Mouse (Mus musculus): ENCODE measurements around the gene Cask. TPM values are rescaled to one million over a fixed set of nuclear protein-coding genes. Genes with fewer than 3 reads are reported as not detected.
"Not testable (repeated sequence)": the region's sequence is repeated elsewhere in the genome, so short reads cannot be mapped to it uniquely, and the experiment has no call there.

The Cask gene
- polyA plus RNA-seq, 1 experiment from 2014 or later: 13.6 TPM

- DNase-seq (ENCODE audit: low spot score): no peak
- WGBS: 60% methylated on average over 2 of the region's 2 CpGs
- H3K4me1 ChIP-seq: no peaks in the 10 kb centered on the region
- no peaks in the 10 kb centered on the region for H3K27me3 ChIP-seq (replicated peaks; ENCODE audit: low read depth, poor library complexity, severe bottlenecking)
- no peak overlapping the region for H3K27ac ChIP-seq (replicated peaks)
- no peaks in the 10 kb centered on the region for H3K36me3 ChIP-seq (replicated peaks)
- H3K4me3 ChIP-seq: no peak overlapping the region
- H3K9me3 ChIP-seq: no peaks in the 10 kb centered on the region
Observed at GRCm38 (mm10) chrX:13798754-13799153, 52.4 kb downstream of the Cask start.

GRCm38 (mm10) chrX:13765672-13766071 is 85.5 kb downstream of the Cask start:
- no peaks in the 10 kb centered on the region for H3K9me3 ChIP-seq

GRCm38 (mm10) chrX:13765024-13765423 is 86.1 kb downstream of the Cask start:
- Histone ChIP-seq H3K9me3 (no peaks in the 10 kb centered on the region), H3K36me3 (replicated peaks) (no peaks in the 10 kb centered on the region), H3K4me1 (no peaks in the 10 kb centered on the region), H3K4me3 (no peak overlapping the region), H3K27me3 (replicated peaks; ENCODE audit: low read depth, poor library complexity, severe bottlenecking) (no peaks in the 10 kb centered on the region), H3K27ac (replicated peaks) (no peak overlapping the region)
- 85% methylated on average over 1 of the region's 1 CpGs for WGBS
- DNase-seq (ENCODE audit: low spot score): no peak

More at GRCm38 (mm10) chrX:13765672-13766071, 85.5 kb downstream of the Cask start:
- Histone ChIP-seq H3K4me3 (no peak overlapping the region), H3K27ac (replicated peaks) (no peak overlapping the region), H3K36me3 (replicated peaks) (no peaks in the 10 kb centered on the region), H3K27me3 (replicated peaks; ENCODE audit: low read depth, poor library complexity, severe bottlenecking) (no peaks in the 10 kb centered on the region), H3K4me1 (no peaks in the 10 kb centered on the region)
- no peak for DNase-seq (ENCODE audit: low spot score)
- 97% methylated on average over 1 of the region's 1 CpGs for WGBS

GRCm38 (mm10) chrX:13757279-13758005 is 93.7 kb downstream of the Cask start:
- Histone ChIP-seq H3K27ac (replicated peaks) (no peak overlapping the region), H3K36me3 (replicated peaks) (no peaks in the 10 kb centered on the region), H3K9me3 (no peaks in the 10 kb centered on the region), H3K4me1 (no peaks in the 10 kb centered on the region), H3K4me3 (no peak overlapping the region), H3K27me3 (replicated peaks; ENCODE audit: low read depth, poor library complexity, severe bottlenecking) (no peaks in the 10 kb centered on the region)
- DNase-seq (ENCODE audit: low spot score): no peak
- WGBS: 27% methylated on average over 3 of the region's 3 CpGs

GRCm38 (mm10) chrX:13741110-13741509 is 110.1 kb downstream of the Cask start:
- Histone ChIP-seq H3K9me3 (0 out of 2 replicates have a peak, but pooled peaks cover 3% of the 10 kb centered on the region), H3K4me1 (no peaks in the 10 kb centered on the region), H3K36me3 (replicated peaks) (no peaks in the 10 kb centered on the region), H3K4me3 (no peak overlapping the region), H3K27me3 (replicated peaks; ENCODE audit: low read depth, poor library complexity, severe bottlenecking) (no peaks in the 10 kb centered on the region), H3K27ac (replicated peaks) (no peak overlapping the region)
- DNase-seq (ENCODE audit: low spot score): no peak
- WGBS: 66% methylated on average over 2 of the region's 2 CpGs

GRCm38 (mm10) chrX:13730785-13731184 is 120.4 kb downstream of the Cask start:
- not testable (repeated sequence) for H3K4me1 ChIP-seq; H3K27me3 ChIP-seq (replicated peaks; ENCODE audit: low read depth, poor library complexity, severe bottlenecking); H3K36me3 ChIP-seq (replicated peaks); H3K27ac ChIP-seq (replicated peaks); H3K9me3 ChIP-seq; DNase-seq (ENCODE audit: low spot score); H3K4me3 ChIP-seq

GRCm38 (mm10) chrX:13729835-13730480 is 121.2 kb downstream of the Cask start:
- Histone ChIP-seq H3K4me3 (no peak overlapping the region), H3K27ac (replicated peaks) (no peak overlapping the region), H3K9me3 (no peaks in the 10 kb centered on the region), H3K27me3 (replicated peaks; ENCODE audit: low read depth, poor library complexity, severe bottlenecking) (no peaks in the 10 kb centered on the region), H3K36me3 (replicated peaks) (no peaks in the 10 kb centered on the region), H3K4me1 (no peaks in the 10 kb centered on the region)
- no peak for DNase-seq (ENCODE audit: low spot score)
- WGBS: 70% methylated on average over 1 of the region's 1 CpGs

GRCm38 (mm10) chrX:13725573-13726403 is 125.4 kb downstream of the Cask start:
- Histone ChIP-seq H3K4me3 (no peak overlapping the region), H3K9me3 (no peaks in the 10 kb centered on the region)

GRCm38 (mm10) chrX:13720296-13720829 is 130.8 kb downstream of the Cask start:
- no peak for DNase-seq (ENCODE audit: low spot score)
- 81% methylated on average over 7 of the region's 7 CpGs for WGBS

More at GRCm38 (mm10) chrX:13725573-13726403, 125.4 kb downstream of the Cask start:
- DNase-seq (ENCODE audit: low spot score): no peak
- Histone ChIP-seq H3K27me3 (replicated peaks; ENCODE audit: low read depth, poor library complexity, severe bottlenecking) (no peaks in the 10 kb centered on the region), H3K4me1 (no peaks in the 10 kb centered on the region), H3K36me3 (replicated peaks) (no peaks in the 10 kb centered on the region), H3K27ac (replicated peaks) (no peak overlapping the region)
- 82% methylated on average over 8 of the region's 8 CpGs for WGBS

GRCm38 (mm10) chrX:13718283-13718682 is 132.9 kb downstream of the Cask start:
- Histone ChIP-seq H3K27ac (replicated peaks) (no peak overlapping the region), H3K4me1 (no peaks in the 10 kb centered on the region), H3K27me3 (replicated peaks; ENCODE audit: low read depth, poor library complexity, severe bottlenecking) (no peaks in the 10 kb centered on the region), H3K9me3 (no peaks in the 10 kb centered on the region), H3K36me3 (replicated peaks) (peaks cover 5% of the 10 kb centered on the region; the same call in 1 of the 2 replicates), H3K4me3 (no peak overlapping the region)
- no peak for DNase-seq (ENCODE audit: low spot score)
- 78% methylated on average over 1 of the region's 1 CpGs for WGBS

More at GRCm38 (mm10) chrX:13720296-13720829, 130.8 kb downstream of the Cask start:
- Histone ChIP-seq H3K4me1 (no peaks in the 10 kb centered on the region), H3K4me3 (no peak overlapping the region), H3K36me3 (replicated peaks) (no peaks in the 10 kb centered on the region), H3K27ac (replicated peaks) (no peak overlapping the region), H3K9me3 (no peaks in the 10 kb centered on the region), H3K27me3 (replicated peaks; ENCODE audit: low read depth, poor library complexity, severe bottlenecking) (no peaks in the 10 kb centered on the region)

GRCm38 (mm10) chrX:13716796-13717569 is 134.2 kb downstream of the Cask start:
- 81% methylated on average over 4 of the region's 4 CpGs for WGBS
- Histone ChIP-seq H3K4me3 (no peak overlapping the region), H3K36me3 (replicated peaks) (peaks cover 5% of the 10 kb centered on the region; the same call in 1 of the 2 replicates)

GRCm38 (mm10) chrX:13710174-13710573 is 141.0 kb downstream of the Cask start:
- WGBS: 53% methylated on average over 2 of the region's 2 CpGs

More at GRCm38 (mm10) chrX:13716796-13717569, 134.2 kb downstream of the Cask start:
- Histone ChIP-seq H3K27ac (replicated peaks) (no peak overlapping the region), H3K27me3 (replicated peaks; ENCODE audit: low read depth, poor library complexity, severe bottlenecking) (no peaks in the 10 kb centered on the region), H3K4me1 (no peaks in the 10 kb centered on the region), H3K9me3 (no peaks in the 10 kb centered on the region)
- no peak for DNase-seq (ENCODE audit: low spot score)

More at GRCm38 (mm10) chrX:13710174-13710573, 141.0 kb downstream of the Cask start:
- Histone ChIP-seq H3K27me3 (replicated peaks; ENCODE audit: low read depth, poor library complexity, severe bottlenecking) (no peaks in the 10 kb centered on the region), H3K36me3 (replicated peaks) (peaks cover 5% of the 10 kb centered on the region; the same call in 1 of the 2 replicates), H3K9me3 (no peaks in the 10 kb centered on the region), H3K4me1 (no peaks in the 10 kb centered on the region), H3K4me3 (no peak overlapping the region), H3K27ac (replicated peaks) (no peak overlapping the region)
- peak; percentile 30 for DNase-seq (ENCODE audit: low spot score)
